Mouse (Mus musculus): Measurements from ENCODE around the gene Gtf2h5.

Gene Gtf2h5

DNA sequence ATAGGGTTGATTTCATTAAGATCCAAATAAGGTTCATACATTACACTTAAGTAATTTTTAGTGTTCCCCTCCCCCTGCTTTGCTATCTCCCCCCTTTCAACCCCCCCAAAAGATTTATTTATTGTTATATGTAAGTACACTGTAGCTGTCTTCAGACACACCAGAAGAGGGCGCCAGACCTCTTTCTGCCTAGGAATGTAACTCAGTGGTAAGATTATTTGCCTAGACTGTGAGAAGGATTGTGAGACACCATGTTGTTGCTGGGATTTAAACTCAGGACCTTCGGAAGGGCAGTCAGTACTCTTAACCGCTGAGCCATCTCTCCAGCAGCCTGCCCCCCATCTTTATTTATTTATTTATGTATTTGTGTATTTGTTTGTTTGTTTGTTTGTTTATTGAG lies 31.4 kb downstream of the Gtf2h5 start:
- DNase-seq (ENCODE audit: low read depth, low spot score) = no peak

DNA sequence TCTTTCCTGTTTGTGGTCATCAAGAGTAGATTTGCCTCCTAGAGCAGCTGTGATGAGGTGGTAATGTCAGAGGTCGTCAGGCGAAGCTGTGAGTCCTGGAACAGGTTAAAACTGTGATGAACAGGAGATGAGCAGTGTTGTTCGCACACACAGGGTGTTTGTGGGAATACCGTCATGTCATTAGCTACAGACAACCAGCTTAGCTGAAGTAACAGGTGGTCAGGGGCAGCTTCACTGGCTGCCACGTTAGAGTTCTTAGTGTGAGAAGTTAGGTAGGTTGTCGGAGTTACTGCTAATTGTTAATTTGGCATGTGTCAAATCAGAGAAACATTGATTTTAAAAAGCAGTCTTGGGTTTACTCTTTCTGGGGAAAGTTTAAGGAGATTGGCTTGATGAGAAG lies 34.1 kb downstream of the Gtf2h5 start:
- DNase-seq (ENCODE audit: low read depth, low spot score) = no peak

DNA sequence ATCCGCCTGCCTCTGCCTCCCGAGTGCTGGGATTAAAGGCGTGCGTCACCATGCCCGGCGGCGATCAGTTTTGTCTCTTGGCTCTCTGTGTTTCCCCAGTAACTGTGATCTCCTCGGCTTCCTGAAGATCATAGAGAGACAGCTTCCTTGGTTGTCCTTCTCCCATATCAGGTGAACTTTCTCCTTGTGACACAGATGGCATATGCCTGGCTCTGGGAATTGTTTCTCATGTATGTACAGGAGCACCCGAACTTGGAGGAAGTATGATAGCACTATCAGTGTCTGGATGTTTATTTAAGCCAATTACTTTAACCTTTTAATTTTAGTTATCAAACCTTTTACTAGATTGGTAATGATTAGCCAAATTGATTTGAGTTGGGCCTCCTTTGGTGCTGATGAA lies 35.5 kb downstream of the Gtf2h5 start:
- no peak for DNase-seq (ENCODE audit: low read depth, low spot score)

DNA sequence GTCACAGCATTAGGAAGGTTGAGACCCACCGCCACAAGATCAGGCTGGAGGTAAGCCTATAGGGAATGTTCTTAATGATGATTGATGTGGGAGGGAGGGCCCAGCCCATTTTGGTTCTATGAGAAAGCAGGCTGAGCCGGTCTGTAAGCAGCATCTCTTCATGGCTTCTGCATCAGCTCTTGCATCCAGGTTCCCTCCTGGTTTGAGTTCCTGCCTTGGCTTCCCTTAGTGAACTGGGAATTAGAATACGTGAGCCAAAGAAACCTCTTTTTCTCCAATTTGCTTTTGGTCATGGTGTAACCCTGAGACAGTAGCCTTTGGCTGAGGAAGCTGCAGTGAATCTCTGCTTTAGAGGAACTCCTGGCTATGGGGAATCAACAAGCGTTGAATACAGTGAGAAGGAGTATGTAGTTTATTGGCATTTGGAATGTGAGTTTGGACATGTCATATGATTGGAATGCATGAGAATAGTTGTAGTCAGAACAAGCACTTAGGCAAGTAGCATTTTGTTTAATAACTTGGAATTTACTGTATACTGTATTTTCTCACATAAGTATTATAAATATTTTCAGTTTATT lies 37.7 kb downstream of the Gtf2h5 start:
- no peak for DNase-seq (ENCODE audit: low read depth, low spot score)

DNA sequence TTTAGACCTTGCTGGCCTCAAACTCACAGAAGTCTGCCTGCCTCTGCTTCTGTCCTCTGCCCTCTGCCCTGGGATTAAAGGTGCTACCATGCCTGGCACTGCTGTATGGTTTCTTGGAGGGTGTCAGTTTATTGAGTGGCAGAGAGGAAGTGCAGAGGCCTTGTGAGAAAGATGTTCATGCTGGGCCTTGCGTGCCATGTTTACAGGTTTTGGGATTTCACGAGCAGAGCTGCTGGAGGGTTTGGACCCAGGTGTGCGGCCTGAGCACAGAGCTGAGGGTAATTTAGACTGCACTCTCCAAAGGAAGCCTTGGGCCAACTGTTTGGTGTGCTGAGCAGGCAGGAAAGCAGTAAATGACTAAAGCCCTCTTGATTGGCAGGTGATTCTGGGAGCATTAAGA lies 38.3 kb downstream of the Gtf2h5 start:
- DNase-seq (ENCODE audit: low read depth, low spot score) = no peak

DNA sequence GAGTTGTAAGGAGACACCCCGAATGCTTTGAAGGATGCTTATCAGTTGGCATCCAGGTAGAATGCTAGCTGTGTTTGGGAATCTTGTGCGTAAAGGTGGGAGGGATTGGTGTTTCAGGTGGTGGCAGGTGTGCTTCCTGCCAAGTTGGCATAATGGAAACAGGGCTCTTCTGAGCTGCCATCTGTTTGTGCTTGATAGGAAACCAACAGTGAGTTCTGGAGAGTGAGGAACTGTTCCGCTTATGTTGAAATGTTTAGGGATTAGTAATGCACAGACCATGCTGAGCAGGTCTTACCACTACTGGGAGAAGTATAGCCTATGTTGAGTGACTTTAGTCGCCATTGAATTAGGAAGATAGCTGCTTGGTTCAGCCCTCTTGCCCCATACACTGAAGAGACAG lies 39.3 kb downstream of the Gtf2h5 start:
- no peak for DNase-seq (ENCODE audit: low read depth, low spot score)

DNA sequence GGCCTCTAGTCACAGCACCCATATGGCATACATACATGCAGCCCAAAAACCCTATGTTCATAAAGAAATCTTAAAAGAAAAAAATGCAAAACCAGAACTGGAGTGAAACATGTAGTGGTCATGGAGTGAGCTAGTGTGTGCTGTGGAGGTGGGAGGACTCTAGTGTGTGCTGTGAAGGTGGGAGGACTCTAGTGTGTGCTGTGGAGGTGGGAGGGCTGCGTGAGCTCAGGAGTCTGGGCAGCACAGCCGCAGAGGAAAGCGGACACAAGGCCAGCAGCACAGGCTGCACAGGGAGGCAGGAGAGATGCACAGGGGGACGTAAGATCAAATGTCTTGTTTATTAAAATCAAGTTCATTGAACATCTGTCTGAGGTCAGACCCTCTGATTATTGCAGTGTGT lies 44.2 kb downstream of the Gtf2h5 start:
- DNase-seq (ENCODE audit: low read depth, low spot score) = no peak

DNA sequence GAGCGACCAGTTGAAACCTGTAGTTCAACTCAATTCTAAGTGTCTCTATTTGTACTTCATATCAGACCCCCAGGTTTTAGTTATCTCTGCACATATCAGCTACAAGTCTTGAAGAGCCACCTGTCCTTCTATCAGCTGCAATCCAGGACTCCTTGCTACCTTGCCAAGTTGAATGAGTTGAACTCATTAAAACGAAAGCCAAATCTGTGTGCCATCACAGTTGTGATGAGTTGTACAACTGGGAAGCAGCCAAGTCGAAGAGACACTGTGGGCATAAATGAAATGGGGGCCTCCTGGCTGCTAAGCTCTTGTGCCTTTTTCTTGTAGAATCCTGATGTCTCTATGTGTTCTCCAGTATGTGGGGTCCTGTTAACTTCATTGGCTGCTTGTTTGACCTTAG lies 45.9 kb downstream of the Gtf2h5 start:
- DNase-seq (ENCODE audit: low read depth, low spot score) = no peak

DNA sequence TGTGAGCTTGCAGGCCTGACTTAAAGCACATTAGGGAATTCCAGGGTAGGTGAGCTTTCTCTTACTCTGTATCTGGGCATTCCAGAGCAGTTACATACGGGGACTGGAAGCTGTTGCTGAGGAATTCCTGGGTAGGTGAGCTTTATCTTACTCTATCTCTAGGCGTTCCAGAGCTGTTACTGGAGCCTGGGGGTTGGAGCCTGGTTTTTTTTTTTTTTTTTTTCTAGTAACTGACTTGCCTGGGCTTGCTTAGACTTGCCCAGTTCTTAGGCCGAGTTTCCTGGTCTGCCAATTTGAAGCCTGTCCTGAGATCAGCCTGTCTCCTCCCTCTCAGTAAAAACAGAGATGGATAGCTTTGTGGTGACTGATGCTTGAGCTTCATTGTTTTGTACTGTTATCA lies 48.5 kb downstream of the Gtf2h5 start:
- DNase-seq (ENCODE audit: low read depth, low spot score) = peak; percentile 37

DNA sequence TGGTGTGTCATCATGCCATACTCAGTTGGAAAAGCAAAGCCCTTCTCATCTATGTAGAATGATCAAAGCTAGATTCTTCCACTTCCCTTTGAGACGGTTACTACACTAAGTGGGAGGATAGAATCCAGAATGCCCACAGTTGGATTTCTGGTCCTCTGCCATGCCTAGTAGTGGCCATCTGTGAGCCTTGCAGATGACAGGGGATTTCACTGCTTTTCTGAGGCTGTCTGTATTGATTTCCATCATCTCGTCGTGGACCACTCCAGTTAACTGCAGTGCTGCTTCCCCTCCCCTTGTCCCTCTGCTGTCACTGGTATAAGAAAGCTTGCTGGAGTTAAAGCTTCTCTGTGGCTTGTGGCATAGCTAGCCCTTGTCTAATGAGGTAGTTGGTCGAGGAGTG lies 49.8 kb downstream of the Gtf2h5 start:
- DNase-seq (ENCODE audit: low read depth, low spot score) = no peak

DNA sequence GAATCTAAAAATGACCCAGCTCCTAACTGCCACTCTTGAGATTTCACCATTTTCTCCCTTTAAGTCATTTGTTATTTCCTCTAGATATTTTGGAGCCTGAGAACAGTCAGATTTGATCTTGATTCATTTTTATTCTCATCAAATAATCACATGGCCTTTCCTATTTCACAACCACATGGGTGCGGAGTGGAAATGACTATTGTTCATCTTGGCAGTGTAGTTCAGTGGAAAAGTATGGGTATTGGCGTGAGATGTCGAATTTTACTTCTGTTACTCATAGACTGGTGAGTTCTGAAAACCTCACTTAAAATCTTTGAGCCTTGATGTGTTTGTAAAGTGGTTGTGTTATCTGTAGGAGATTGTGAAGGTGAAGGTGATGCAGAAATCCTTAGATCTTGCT lies 51.5 kb downstream of the Gtf2h5 start:
- DNase-seq (ENCODE audit: low read depth, low spot score) = no peak

All from ES-CJ7 (cell line).